ENCODE assay signal across 8 mouse cellular contexts in genomic region chr4:53931499-53931898, GRCm38 (mm10).
DNase-seq lines count a peak whose midpoint lies in the region; ATAC-seq and TF ChIP-seq lines count a peak whose summit lies in the region.

No protein-coding gene starts in this region.

- peaks cover 9% of the 10 kb centered on the region for H3K4me1 ChIP-seq in embryonic facial prominence, embryonic 13.5 days
- peaks cover 0 to 2% of the 10 kb centered on the region in 2 experiments; a peak in 1 of 4 replicates for H3K4me1 ChIP-seq in liver, embryonic 14.5 days (replicated peaks; ENCODE audit: control insufficient read depth in 2 of 2, insufficient read depth in 2 of 2, low read length in 1 of 2)
- H3K4me1 ChIP-seq in neural tube, embryonic 14.5 days (ENCODE audit: control insufficient read depth, insufficient read depth, low read length), result no peaks in the 10 kb centered on the region

- intact Hi-C loops in heart, postnatal 10 days (cut with DNase I), result loop anchor here (1.0 to 10.0 kb wide), 2 partner anchors 1193 to 1309 kb away; no protein-coding TSS in a partner anchor

- 12% methylated on average over 10 of the region's 10 CpGs for WGBS in embryonic facial prominence, embryonic 13.5 days
- 7% methylated on average over 10 of the region's 10 CpGs for WGBS in liver, embryonic 14.5 days (ENCODE audit: insufficient replicate concordance)
- WGBS in neural tube, embryonic 14.5 days, result 10% methylated on average over 10 of the region's 10 CpGs

- peak overlapping the region; percentile 57 for H3K4me2 ChIP-seq in embryonic facial prominence, embryonic 13.5 days
- no peak overlapping the region for H3K4me2 ChIP-seq in liver, embryonic 14.5 days (ENCODE audit: low read depth)
- H3K4me2 ChIP-seq in neural tube, embryonic 14.5 days (ENCODE audit: low read depth, low read length), result peak overlapping the region; percentile 34; the same call in 1 of the 2 replicates

- peak overlapping the region; percentile 29 for H3K4me3 ChIP-seq in embryonic facial prominence, embryonic 13.5 days
- no peak overlapping the region for H3K4me3 ChIP-seq in liver, embryonic 14.5 days (ENCODE audit: insufficient read depth in 1 of 2, low read depth in 2 of 2, low read length in 2 of 2)
- H3K4me3 ChIP-seq in neural tube, embryonic 14.5 days (ENCODE audit: low read depth, low read length), result 0 out of 2 replicates have a peak overlapping the region, but pooled peaks have one; percentile 9

- H3K27me3 ChIP-seq in embryonic facial prominence, embryonic 13.5 days, result no peaks in the 10 kb centered on the region
- no peaks in the 10 kb centered on the region for H3K27me3 ChIP-seq in liver, embryonic 14.5 days (ENCODE audit: control insufficient read depth, insufficient read depth, low read length)
- H3K27me3 ChIP-seq in neural tube, embryonic 14.5 days (ENCODE audit: control insufficient read depth, insufficient read depth, low read length), result no peaks in the 10 kb centered on the region

- 0 out of 2 replicates have a peak overlapping the region, but pooled peaks have one; percentile 37 for H3K9ac ChIP-seq in embryonic facial prominence, embryonic 13.5 days
- H3K9ac ChIP-seq in liver, embryonic 14.5 days (replicated peaks), result no peak overlapping the region
- H3K9ac ChIP-seq in neural tube, embryonic 14.5 days (replicated peaks; ENCODE audit: low read depth, low read length), result no peak overlapping the region

- no peak for TF ChIP-seq EP300 in liver, embryonic 14.5 days (IDR thresholded peaks at IDR 0.05; ENCODE audit: low read depth)

- no peak overlapping the region for H3K27ac ChIP-seq in embryonic facial prominence, embryonic 13.5 days
- H3K27ac ChIP-seq in liver, embryonic 14.5 days, result no peak overlapping the region
- no peak overlapping the region for H3K27ac ChIP-seq in neural tube, embryonic 14.5 days (ENCODE audit: low read depth, low read length)

- H3K9me3 ChIP-seq in embryonic facial prominence, embryonic 13.5 days, result no peaks in the 10 kb centered on the region
- H3K9me3 ChIP-seq in liver, embryonic 14.5 days (ENCODE audit: control insufficient read depth, low read length), result no peaks in the 10 kb centered on the region
- H3K9me3 ChIP-seq in neural tube, embryonic 14.5 days (ENCODE audit: control insufficient read depth, low read length), result no peaks in the 10 kb centered on the region

- DNase-seq in adrenal gland, adult 2 months, result peak; percentile 67
- DNase-seq in heart, postnatal 10 days, result peak; percentile 45 to 52
- DNase-seq in kidney, postnatal 25 days, result peak; percentile 45 to 63
- peak in 1 of 3 experiments; percentile 19 for DNase-seq in liver, embryonic 14.5 days (ENCODE audit: low read depth in 3 of 3, low spot score in 3 of 3)
- peak; percentile 17 to 23 for DNase-seq in urinary bladder, postnatal 36 days (ENCODE audit: low spot score in 2 of 2)

- peak; percentile 85 for TF ChIP-seq CTCF in liver, embryonic 14.5 days (IDR thresholded peaks at IDR 0.05; ENCODE audit: low read depth)

- ATAC-seq in CD4-positive, CD25-positive, alpha-beta regulatory T cell, adult 4 months, result peak; percentile 94
- ATAC-seq in embryonic facial prominence, embryonic 13.5 days (ENCODE audit: insufficient number of reproducible peaks, insufficient read depth, low FRiP score, low TSS enrichment, low read depth), result peak; percentile 67
- ATAC-seq in liver, embryonic 14.5 days (ENCODE audit: insufficient read depth), result no peak
- ATAC-seq in neural tube, embryonic 14.5 days (ENCODE audit: low read depth), result peak; percentile 92

- no peaks in the 10 kb centered on the region for H3K36me3 ChIP-seq in embryonic facial prominence, embryonic 13.5 days
- no peaks in the 10 kb centered on the region for H3K36me3 ChIP-seq in liver, embryonic 14.5 days (replicated peaks; ENCODE audit: control insufficient read depth, insufficient read depth, low read depth)
- H3K36me3 ChIP-seq in neural tube, embryonic 14.5 days (ENCODE audit: control insufficient read depth, insufficient read depth, low read length), result no peaks in the 10 kb centered on the region

Comparison
In these comparisons a context has a peak if more than half of its experiments do, and no peak if none do; other contexts are left out.
1. H3K4me3 ChIP-seq: peak in embryonic facial prominence, embryonic 13.5 days (single experiment) and neural tube, embryonic 14.5 days (single experiment); none in liver, embryonic 14.5 days (0 of 2).